Mouse (Mus musculus): Measurements from ENCODE around the gene Stkld1. TPM values are rescaled to one million over a fixed set of nuclear protein-coding genes. Genes with fewer than 3 reads are reported as not detected.
A peak's percentile ranks its signal among the peaks of the same experiment; 100 is the strongest.

Gene Stkld1
- polyA plus RNA-seq, 1 experiment from 2014 or later: 0.38 TPM

GRCm38 (mm10) chr2:26913416-26914147, 20.3 kb upstream of the Stkld1 start:
- peaks cover 27% of the 10 kb centered on the region for H3K36me3 ChIP-seq (ENCODE audit: control insufficient read depth, insufficient read depth, low read length)
- H3K27me3 ChIP-seq (ENCODE audit: control insufficient read depth, insufficient read depth, low read depth, low read length): no peaks in the 10 kb centered on the region
- WGBS: 86% methylated on average over 17 of the region's 17 CpGs
- H3K27ac ChIP-seq (ENCODE audit: low read length): no peak overlapping the region
- H3K9ac ChIP-seq (ENCODE audit: low read depth, low read length): no peak overlapping the region
- H3K4me1 ChIP-seq (ENCODE audit: control insufficient read depth, insufficient read depth, low read length): peaks cover 44% of the 10 kb centered on the region
- no peaks in the 10 kb centered on the region for H3K9me3 ChIP-seq (replicated peaks; ENCODE audit: control insufficient read depth, low read length, poor library complexity, severe bottlenecking)
- H3K4me3 ChIP-seq (ENCODE audit: low read depth, low read length): no peak overlapping the region
- ATAC-seq: no peak
- H3K4me2 ChIP-seq (ENCODE audit: low read length): no peak overlapping the region

GRCm38 (mm10) chr2:26914148-26914941, 19.5 kb upstream of the Stkld1 start:
- Histone ChIP-seq H3K27ac (ENCODE audit: low read length) (no peak overlapping the region), H3K9me3 (replicated peaks; ENCODE audit: control insufficient read depth, low read length, poor library complexity, severe bottlenecking) (no peaks in the 10 kb centered on the region), H3K4me2 (ENCODE audit: low read length) (no peak overlapping the region), H3K4me3 (ENCODE audit: low read depth, low read length) (no peak overlapping the region), H3K9ac (ENCODE audit: low read depth, low read length) (no peak overlapping the region), H3K4me1 (ENCODE audit: control insufficient read depth, insufficient read depth, low read length) (peaks cover 36% of the 10 kb centered on the region), H3K27me3 (ENCODE audit: control insufficient read depth, insufficient read depth, low read depth, low read length) (no peaks in the 10 kb centered on the region), H3K36me3 (ENCODE audit: control insufficient read depth, insufficient read depth, low read length) (peaks cover 34% of the 10 kb centered on the region)
- WGBS: 65% methylated on average over 8 of the region's 8 CpGs
- no peak for ATAC-seq

DNA sequence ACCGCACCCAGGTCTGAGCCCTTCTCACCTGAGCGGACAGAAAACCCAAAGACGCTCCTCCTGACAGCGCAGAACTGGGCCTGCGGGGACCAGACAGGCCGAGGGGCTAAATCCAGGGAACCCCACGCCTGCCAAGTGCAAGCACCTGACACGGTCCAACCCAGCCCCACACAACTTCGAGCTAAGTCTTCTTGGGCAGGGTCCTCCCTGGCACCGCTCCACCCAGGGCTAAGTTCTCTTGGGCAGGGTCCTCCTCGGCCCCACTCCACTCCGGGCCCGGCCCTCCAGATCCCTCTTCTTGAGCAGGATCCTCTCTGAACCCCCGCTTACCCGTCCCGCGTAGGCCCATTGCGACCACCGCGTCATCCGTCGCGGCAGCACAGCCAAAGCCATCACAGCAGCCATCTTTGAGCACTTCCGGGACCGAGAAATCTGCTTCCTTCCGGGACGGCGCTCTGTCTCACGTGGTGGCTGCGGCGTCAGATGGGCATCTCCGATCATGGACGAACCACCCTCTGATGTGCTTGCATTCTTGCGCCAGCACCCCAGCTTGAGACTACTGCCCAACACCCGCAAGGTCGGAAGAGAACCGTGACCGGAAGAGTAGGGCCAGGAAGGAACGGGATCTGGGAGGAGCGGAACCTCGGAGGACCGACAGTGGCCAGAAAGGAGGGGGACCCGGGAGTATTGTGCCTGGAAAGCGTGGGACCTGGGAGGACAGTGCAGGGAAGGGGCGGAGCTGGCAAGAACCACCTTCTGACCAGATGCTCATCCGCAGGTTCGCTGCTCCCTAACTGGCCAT, 17.7 kb upstream of the Stkld1 start, which contains the start of the genes Surf2 and Surf1:
Gene Surf2 (plus strand): TSS at position 441 of the 802 bp plus-strand sequence.
Gene Surf1 (minus strand): TSS at position 604 of the 802 bp plus-strand sequence.
- peak within 1 kb of the TSS; percentile 83 for H3K9ac ChIP-seq (ENCODE audit: low read depth, low read length)
- peaks cover 49% of the 10 kb centered on the region for H3K36me3 ChIP-seq (ENCODE audit: control insufficient read depth, insufficient read depth, low read length)
- ATAC-seq: peak; percentile 87
- no peaks in the 10 kb centered on the region for H3K27me3 ChIP-seq (ENCODE audit: control insufficient read depth, insufficient read depth, low read depth, low read length)
- peak within 1 kb of the TSS; percentile 83 for H3K27ac ChIP-seq (ENCODE audit: low read length)
- peaks cover 32% of the 10 kb centered on the region for H3K4me1 ChIP-seq (ENCODE audit: control insufficient read depth, insufficient read depth, low read length)
- peak within 1 kb of the TSS; percentile 75 for H3K4me3 ChIP-seq (ENCODE audit: low read depth, low read length)
- peak within 1 kb of the TSS; percentile 99 for H3K4me2 ChIP-seq (ENCODE audit: low read length)
- WGBS: 3% methylated on average over 46 of the region's 47 CpGs
- no peaks in the 10 kb centered on the region for H3K9me3 ChIP-seq (replicated peaks; ENCODE audit: control insufficient read depth, low read length, poor library complexity, severe bottlenecking)

DNA sequence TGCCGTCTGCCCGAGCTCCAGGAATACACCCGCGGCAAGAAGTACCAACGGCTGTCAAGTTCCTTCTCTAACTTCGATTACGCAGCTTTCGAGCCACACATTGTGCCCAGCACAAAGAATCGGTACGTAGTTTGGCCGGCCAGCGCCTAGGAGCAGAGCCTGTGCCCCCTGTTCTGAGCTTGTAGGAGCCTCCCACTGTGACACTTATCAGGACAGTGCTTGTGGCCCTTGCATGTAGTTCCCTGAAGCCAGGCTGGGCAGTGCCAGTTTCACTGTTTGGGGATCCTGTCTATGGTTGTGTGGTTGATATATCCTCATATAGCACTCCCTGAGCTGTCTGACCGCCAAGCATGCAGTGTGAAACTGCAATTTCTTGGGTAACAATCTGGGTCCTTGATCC, 17.1 kb upstream of the Stkld1 start:
- H3K4me1 ChIP-seq (ENCODE audit: control insufficient read depth, insufficient read depth, low read length): peaks cover 28% of the 10 kb centered on the region
- H3K4me2 ChIP-seq (ENCODE audit: low read length): peak overlapping the region; percentile 99
- H3K36me3 ChIP-seq (ENCODE audit: control insufficient read depth, insufficient read depth, low read length): peaks cover 49% of the 10 kb centered on the region
- H3K27me3 ChIP-seq (ENCODE audit: control insufficient read depth, insufficient read depth, low read depth, low read length): no peaks in the 10 kb centered on the region
- H3K4me3 ChIP-seq (ENCODE audit: low read depth, low read length): peak overlapping the region; percentile 75
- H3K27ac ChIP-seq (ENCODE audit: low read length): peak overlapping the region; percentile 83
- 3% methylated on average over 13 of the region's 13 CpGs for WGBS
- peak; percentile 9 for ATAC-seq
- no peaks in the 10 kb centered on the region for H3K9me3 ChIP-seq (replicated peaks; ENCODE audit: control insufficient read depth, low read length, poor library complexity, severe bottlenecking)
- H3K9ac ChIP-seq (ENCODE audit: low read depth, low read length): peak overlapping the region; percentile 83

- Histone ChIP-seq H3K27me3 (ENCODE audit: control insufficient read depth, insufficient read depth, low read depth, low read length) (no peaks in the 10 kb centered on the region), H3K4me2 (ENCODE audit: low read length) (no peak overlapping the region), H3K9me3 (replicated peaks; ENCODE audit: control insufficient read depth, low read length, poor library complexity, severe bottlenecking) (no peaks in the 10 kb centered on the region), H3K4me1 (ENCODE audit: control insufficient read depth, insufficient read depth, low read length) (peaks cover 21% of the 10 kb centered on the region), H3K36me3 (ENCODE audit: control insufficient read depth, insufficient read depth, low read length) (peaks cover 29% of the 10 kb centered on the region), H3K27ac (ENCODE audit: low read length) (no peak overlapping the region), H3K4me3 (ENCODE audit: low read depth, low read length) (no peak overlapping the region), H3K9ac (ENCODE audit: low read depth, low read length) (no peak overlapping the region)
- WGBS: 93% methylated on average over 3 of the region's 3 CpGs
- ATAC-seq: no peak
These were observed 14.2 kb upstream of the Stkld1 start for GRCm38 (mm10) chr2:26919684-26920083.

DNA sequence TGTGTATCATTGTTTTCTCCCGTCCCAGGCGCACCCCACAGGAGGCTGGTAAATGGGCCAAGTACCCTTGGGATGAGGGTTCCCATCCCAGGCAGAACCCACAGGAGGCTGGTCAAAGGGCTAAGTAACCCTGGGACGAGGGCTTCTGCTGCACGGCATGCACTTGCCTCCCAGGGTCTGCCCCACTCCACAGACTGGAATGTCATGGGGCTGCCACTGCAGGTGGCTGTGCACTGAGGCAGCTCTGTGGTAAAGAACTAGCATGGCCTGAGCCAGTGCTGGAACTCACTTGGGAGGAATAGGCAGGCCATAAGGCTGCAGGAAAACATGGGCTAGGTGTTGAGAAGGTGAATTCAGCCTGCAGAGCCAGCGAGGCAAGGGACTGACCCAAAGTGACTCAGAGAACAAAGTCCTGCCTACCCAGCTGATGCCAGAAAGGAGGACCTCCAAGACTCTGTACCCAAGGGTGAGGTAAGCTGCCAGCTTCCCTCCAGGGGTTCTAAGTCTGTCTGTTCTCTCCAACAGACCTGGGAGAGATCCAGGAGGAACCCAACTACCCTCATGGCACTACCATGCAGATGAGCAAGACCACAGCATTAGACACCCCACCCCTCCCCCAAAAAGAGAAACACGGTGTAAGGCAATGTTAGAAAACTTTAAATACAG, 13.5 kb upstream of the Stkld1 start:
- no peak overlapping the region for H3K9ac ChIP-seq (ENCODE audit: low read depth, low read length)
- no peak for ATAC-seq
- no peaks in the 10 kb centered on the region for H3K9me3 ChIP-seq (replicated peaks; ENCODE audit: control insufficient read depth, low read length, poor library complexity, severe bottlenecking)
- WGBS: 90% methylated on average over 6 of the region's 6 CpGs
- no peak overlapping the region for H3K27ac ChIP-seq (ENCODE audit: low read length)
- H3K4me3 ChIP-seq (ENCODE audit: low read depth, low read length): no peak overlapping the region
- H3K36me3 ChIP-seq (ENCODE audit: control insufficient read depth, insufficient read depth, low read length): peaks cover 34% of the 10 kb centered on the region
- peaks cover 16% of the 10 kb centered on the region for H3K4me1 ChIP-seq (ENCODE audit: control insufficient read depth, insufficient read depth, low read length)
- no peak overlapping the region for H3K4me2 ChIP-seq (ENCODE audit: low read length)
- H3K27me3 ChIP-seq (ENCODE audit: control insufficient read depth, insufficient read depth, low read depth, low read length): no peaks in the 10 kb centered on the region

DNA sequence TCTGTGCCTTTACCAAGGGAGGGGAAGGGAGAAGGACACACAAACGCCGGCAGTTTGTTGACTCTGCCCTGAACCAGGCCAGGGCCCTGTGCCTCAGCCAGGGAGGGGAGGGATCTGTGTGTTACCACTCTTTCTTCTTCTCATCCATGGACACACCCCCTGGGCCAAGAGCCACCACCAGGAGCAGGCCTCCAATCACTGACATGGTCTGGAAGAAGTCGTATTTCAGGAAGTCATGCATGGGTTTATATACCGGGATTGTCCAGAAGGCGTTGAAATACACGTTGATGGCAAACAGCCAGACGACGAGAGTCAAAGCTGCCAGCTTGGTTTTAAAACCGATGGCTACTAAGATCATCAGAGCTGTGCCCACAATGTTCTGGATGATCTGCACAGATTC, 12.1 kb upstream of the Stkld1 start:
- no peak overlapping the region for H3K4me2 ChIP-seq (ENCODE audit: low read length)
- H3K9me3 ChIP-seq (replicated peaks; ENCODE audit: control insufficient read depth, low read length, poor library complexity, severe bottlenecking): no peaks in the 10 kb centered on the region
- H3K4me3 ChIP-seq (ENCODE audit: low read depth, low read length): no peak overlapping the region
- H3K27me3 ChIP-seq (ENCODE audit: control insufficient read depth, insufficient read depth, low read depth, low read length): no peaks in the 10 kb centered on the region
- no peak overlapping the region for H3K9ac ChIP-seq (ENCODE audit: low read depth, low read length)
- H3K36me3 ChIP-seq (ENCODE audit: control insufficient read depth, insufficient read depth, low read length): peaks cover 47% of the 10 kb centered on the region
- no peak overlapping the region for H3K27ac ChIP-seq (ENCODE audit: low read length)
- no peak for ATAC-seq
- H3K4me1 ChIP-seq (ENCODE audit: control insufficient read depth, insufficient read depth, low read length): peaks cover 13% of the 10 kb centered on the region
- WGBS: 84% methylated on average over 9 of the region's 9 CpGs

DNA sequence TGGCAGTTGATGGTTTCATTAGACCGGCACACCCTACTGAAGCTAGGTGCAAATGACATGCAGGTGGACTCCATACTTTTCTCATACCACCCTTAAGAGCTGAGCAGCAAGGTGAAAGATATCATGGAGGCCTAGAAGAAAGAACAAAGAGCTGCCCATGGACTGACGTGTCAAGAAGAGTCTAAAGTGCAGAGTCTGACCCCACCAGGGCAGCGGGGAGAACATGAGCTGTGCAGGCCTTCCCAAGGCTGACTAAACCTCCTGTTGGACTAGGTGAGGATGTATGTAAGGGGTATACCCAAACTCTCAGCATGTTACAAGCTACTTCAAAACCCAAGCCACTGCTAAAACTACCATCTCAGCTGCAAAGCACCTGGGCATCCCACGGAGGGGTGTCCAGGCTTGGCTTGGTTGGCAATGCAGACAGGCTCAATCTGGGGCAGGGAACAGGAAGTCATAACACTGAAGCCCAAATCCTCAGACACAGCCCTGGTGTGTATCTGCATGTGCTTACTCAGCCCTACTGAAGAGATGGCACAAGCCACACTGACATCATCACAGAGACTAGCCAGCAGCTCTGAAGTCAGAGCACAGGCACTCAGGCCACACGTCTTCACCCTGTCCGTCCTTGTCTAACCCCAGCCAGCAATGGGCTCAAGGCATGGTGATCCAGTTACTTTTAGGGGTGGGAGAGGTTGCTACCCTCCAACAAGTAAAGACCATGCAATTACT, 5.9 kb upstream of the Stkld1 start:
- Histone ChIP-seq H3K9me3 (replicated peaks; ENCODE audit: control insufficient read depth, low read length, poor library complexity, severe bottlenecking) (no peaks in the 10 kb centered on the region), H3K36me3 (ENCODE audit: control insufficient read depth, insufficient read depth, low read length) (peaks cover 33% of the 10 kb centered on the region), H3K4me1 (ENCODE audit: control insufficient read depth, insufficient read depth, low read length) (peaks cover 25% of the 10 kb centered on the region), H3K4me3 (ENCODE audit: low read depth, low read length) (no peak overlapping the region), H3K9ac (ENCODE audit: low read depth, low read length) (no peak overlapping the region), H3K27ac (ENCODE audit: low read length) (no peak overlapping the region), H3K27me3 (ENCODE audit: control insufficient read depth, insufficient read depth, low read depth, low read length) (no peaks in the 10 kb centered on the region), H3K4me2 (ENCODE audit: low read length) (no peak overlapping the region)
- 96% methylated on average over 6 of the region's 6 CpGs for WGBS
- no peak for ATAC-seq

Measured in midbrain, embryonic 16.5 days (tissue).